Mouse (Mus musculus) thymus, adult 18-20 months (tissue): ENCODE measurements at regions not wholly inside any gene's neighbourhood (a gene's known extent, or its start where the extent isn't known, plus 50 kb on each side); places are given as distances from the start of the nearest gene placed in this dataset.
A peak's percentile ranks its signal among the peaks of the same experiment; 100 is the strongest.

ENCODE experiments used
- DNase-seq, 2 experiments: peaks; one replicate each; pipeline ENCODE4 v3.0.0; 2022; ENCODE audit warnings: mixed read lengths in 2 of 2

GRCm38 (mm10) chr6:33117877-33118276 lies 57.8 kb upstream of the Chchd3 start:
- no peak for DNase-seq

- no peak for DNase-seq
Measured at GRCm38 (mm10) chr6:33120581-33120980, 60.5 kb upstream of the Chchd3 start.

GRCm38 (mm10) chr6:33126574-33126973 lies 66.5 kb upstream of the Chchd3 start:
- peak; percentile 46 for DNase-seq

GRCm38 (mm10) chr6:33136906-33137305 lies 76.8 kb upstream of the Chchd3 start:
- DNase-seq = no peak

- DNase-seq = no peak
Measured at GRCm38 (mm10) chr6:33137823-33138222, 77.8 kb upstream of the Chchd3 start.

GRCm38 (mm10) chr6:33166479-33166878 lies 82.4 kb upstream of the Exoc4 start:
- no peak for DNase-seq

- no peak for DNase-seq
Measured at GRCm38 (mm10) chr6:33173606-33174005, 75.3 kb upstream of the Exoc4 start.

- DNase-seq = no peak
Measured at GRCm38 (mm10) chr6:33174616-33175015, 74.3 kb upstream of the Exoc4 start.

GRCm38 (mm10) chr6:33189521-33190246 lies 59.2 kb upstream of the Exoc4 start:
- DNase-seq = no peak

GRCm38 (mm10) chr6:33193823-33194222 lies 55.1 kb upstream of the Exoc4 start:
- DNase-seq = no peak
